Mouse (Mus musculus) midbrain, embryonic 11.5 days (tissue): Measurements from ENCODE around the gene Abca14. TPM values are rescaled to one million over a fixed set of nuclear protein-coding genes. Genes with fewer than 3 reads are reported as not detected.

Experiments used
- ATAC-seq: fragments of 200-750 bp; cut with Nextera tagmentation; 2 replicates; pipeline ENCODE4 v1.8.0; 2017; ENCODE audit warnings: moderate TSS enrichment, moderate library complexity; ENCODE audit not compliant: low FRiP score
- DNase-seq: peaks from one replicate; pipeline ENCODE4 v3.0.0; 2015; ENCODE audit warnings: low spot score; ENCODE audit errors: missing footprints
- H3K27ac ChIP-seq: fragments of 300-500 bp; sonication (generic); 2 replicates; pipeline ENCODE4 v1.5.1; 2014; ENCODE audit warnings: low read depth, low read length
- H3K27me3 ChIP-seq: fragments of 300-500 bp; sonication (generic); 2 replicates; pipeline ENCODE4 v1.6.1; 2014; ENCODE audit warnings: mild to moderate bottlenecking, low read length, moderate library complexity, mixed read lengths; ENCODE audit not compliant: control insufficient read depth, insufficient read depth
- H3K36me3 ChIP-seq: fragments of 300-500 bp; sonication (generic); 2 replicates; pipeline ENCODE4 v1.6.1; 2014; ENCODE audit warnings: mild to moderate bottlenecking, low read length, moderate library complexity, mixed read lengths; ENCODE audit not compliant: control insufficient read depth, insufficient read depth
- H3K4me1 ChIP-seq: fragments of 300-500 bp; sonication (generic); 2 replicates; pipeline ENCODE4 v1.6.1; 2014; ENCODE audit warnings: low read length; ENCODE audit not compliant: control insufficient read depth, insufficient read depth
- H3K4me2 ChIP-seq: fragments of 300-500 bp; sonication (generic); 2 replicates; pipeline ENCODE4 v1.6.1; 2014; ENCODE audit warnings: mild to moderate bottlenecking, moderate library complexity
- H3K4me3 ChIP-seq: fragments of 300-500 bp; sonication (generic); 2 replicates; pipeline ENCODE4 v1.5.1; 2014; ENCODE audit warnings: low read depth, low read length
- H3K9ac ChIP-seq: fragments of 300-500 bp; sonication (generic); 2 replicates; pipeline ENCODE4 v1.6.1; 2014; ENCODE audit warnings: low read length
- H3K9me3 ChIP-seq: fragments of 300-500 bp; sonication (generic); 2 replicates; pipeline ENCODE4 v1.6.1; 2016; ENCODE audit warnings: low read length; ENCODE audit not compliant: control insufficient read depth
- WGBS: fragments of 180-500 bp; shearing (Covaris S2); extraction: QIAGEN DNeasy Blood & Tissue Kit; methylation state at CpG from one replicate; pipeline ENCODE4 v1.1.7; 2014; 5-methylcytosine and 5-hydroxymethylcytosine counted together
- polyA plus RNA-seq: library from polyadenylated mRNA; unstranded; fragments of >200 nt; fragmentation: Nextera tagmentation; extraction: Ambion mirVana; gene quantifications from 2 replicates; pipeline ENCODE4 v1.2.1, GENCODE M21; 2014

Abca14 gene
- polyA plus RNA-seq, 1 experiment from 2014 or later = not detected

GRCm38 (mm10) chr7:120192816-120193215 is 10.9 kb upstream of the Abca14 start:
- Histone ChIP-seq H3K36me3 (no peaks in the 10 kb centered on the region), H3K9ac (no peak overlapping the region), H3K4me3 (no peak overlapping the region), H3K27ac (no peak overlapping the region), H3K9me3 (no peaks in the 10 kb centered on the region), H3K27me3 (no peaks in the 10 kb centered on the region), H3K4me2 (no peak overlapping the region), H3K4me1 (no peaks in the 10 kb centered on the region; the same call in 1 of the 2 replicates)
- ATAC-seq (no peak), DNase-seq (no peak)
- WGBS = 89% methylated on average over 6 of the region's 6 CpGs

- no peaks in the 10 kb centered on the region; the same call in 1 of the 2 replicates for H3K4me1 ChIP-seq
- DNase-seq = no peak
- H3K4me2 ChIP-seq = no peak overlapping the region
- no peak for ATAC-seq
- no peaks in the 10 kb centered on the region for H3K9me3 ChIP-seq
- H3K9ac ChIP-seq = no peak overlapping the region
- H3K36me3 ChIP-seq = no peaks in the 10 kb centered on the region
- no peak overlapping the region for H3K4me3 ChIP-seq
- H3K27ac ChIP-seq = no peak overlapping the region
- WGBS = 63% methylated on average over 4 of the region's 4 CpGs
- no peaks in the 10 kb centered on the region for H3K27me3 ChIP-seq
Observed at GRCm38 (mm10) chr7:120195207-120195606, 8.6 kb upstream of the Abca14 start.

DNA sequence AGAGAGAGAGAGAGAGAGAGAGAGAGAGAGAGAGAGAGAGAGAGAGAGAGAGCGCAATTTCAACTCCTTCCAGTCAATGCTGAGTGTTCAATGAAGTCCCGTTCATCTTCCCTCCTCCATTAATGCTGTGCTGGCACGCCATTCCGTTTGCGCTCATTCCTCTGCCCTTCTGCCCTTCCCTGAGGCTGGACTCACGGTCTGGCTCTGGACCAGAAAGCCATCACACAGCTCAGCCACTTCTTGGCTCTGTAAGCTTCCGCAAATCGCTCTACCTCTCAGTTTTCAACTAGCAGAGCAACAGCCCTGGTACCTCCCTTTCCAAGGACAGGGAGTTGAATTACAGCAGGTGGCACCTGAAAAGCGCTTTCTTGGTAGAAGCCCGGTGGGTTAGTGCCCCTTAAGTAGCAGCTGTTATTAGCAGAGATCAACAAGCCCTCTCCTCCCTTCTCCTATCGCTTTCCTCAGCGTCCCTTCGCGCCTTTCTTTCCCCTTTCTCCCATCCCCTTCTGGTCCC is 2.5 kb upstream of the Abca14 start:
- H3K9me3 ChIP-seq = no peaks in the 10 kb centered on the region
- H3K4me2 ChIP-seq = peak overlapping the region; percentile 39
- peaks cover 15% of the 10 kb centered on the region for H3K27me3 ChIP-seq
- no peak overlapping the region for H3K27ac ChIP-seq
- H3K9ac ChIP-seq = 0 out of 2 replicates have a peak overlapping the region, but pooled peaks have one; percentile 5
- 2% methylated on average over 14 of the region's 14 CpGs for WGBS
- H3K4me1 ChIP-seq = peaks cover 2% of the 10 kb centered on the region; the same call in 1 of the 2 replicates
- ATAC-seq = no peak
- H3K4me3 ChIP-seq = peak overlapping the region; percentile 23
- H3K36me3 ChIP-seq = no peaks in the 10 kb centered on the region
- DNase-seq = peak; percentile 90

GRCm38 (mm10) chr7:120201771-120202170 is 2.0 kb upstream of the Abca14 start, which contains the start of gene Crym:
TSS of gene Crym (minus strand) at chr7:120202111.
- Histone ChIP-seq H3K4me3 (peak within 1 kb of the TSS; percentile 23), H3K4me2 (peak within 1 kb of the TSS; percentile 39), H3K9me3 (no peaks in the 10 kb centered on the region), H3K9ac (0 out of 2 replicates have a peak within 1 kb of the TSS, but pooled peaks have one; percentile 5), H3K27me3 (peaks cover 15% of the 10 kb centered on the region), H3K36me3 (no peaks in the 10 kb centered on the region), H3K4me1 (peaks cover 2% of the 10 kb centered on the region; the same call in 1 of the 2 replicates), H3K27ac (no peak within 1 kb of the TSS)
- WGBS = 3% methylated on average over 26 of the region's 26 CpGs
- DNase-seq = peak; percentile 87
- ATAC-seq = no peak; the same call in 1 of the 2 replicates

DNA sequence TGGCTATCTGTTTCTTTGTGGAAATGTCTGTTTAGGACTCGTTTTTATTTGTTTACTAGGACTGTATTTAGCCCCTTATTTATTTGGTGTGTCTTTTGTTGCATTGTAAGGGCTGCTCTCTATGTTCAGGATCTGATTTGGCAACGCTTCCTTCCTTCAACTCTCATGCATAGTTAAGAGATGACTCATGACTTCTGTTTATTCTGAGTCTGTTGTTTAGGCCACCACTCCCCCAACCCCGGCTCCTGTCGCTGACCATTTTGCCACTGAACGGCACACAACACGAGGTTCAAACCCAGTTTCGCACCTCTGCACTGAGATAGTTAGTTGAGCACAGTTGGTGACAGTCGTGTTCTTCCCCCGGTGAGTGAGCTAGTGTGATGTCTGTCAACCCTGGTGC is 2.2 kb downstream of the Abca14 start:
- Histone ChIP-seq H3K4me2 (no peak overlapping the region), H3K27me3 (peaks cover 9% of the 10 kb centered on the region), H3K4me3 (no peak overlapping the region), H3K27ac (no peak overlapping the region), H3K9ac (no peak overlapping the region), H3K9me3 (no peaks in the 10 kb centered on the region), H3K4me1 (peaks cover 2% of the 10 kb centered on the region; the same call in 1 of the 2 replicates), H3K36me3 (no peaks in the 10 kb centered on the region)
- DNase-seq (no peak), ATAC-seq (no peak)
- 77% methylated on average over 9 of the region's 9 CpGs for WGBS

GRCm38 (mm10) chr7:120228541-120228940 is 24.8 kb downstream of the Abca14 start:
- H3K4me1 ChIP-seq = no peaks in the 10 kb centered on the region
- H3K4me3 ChIP-seq = no peak overlapping the region
- no peak overlapping the region for H3K4me2 ChIP-seq
- H3K27me3 ChIP-seq = no peaks in the 10 kb centered on the region
- no peaks in the 10 kb centered on the region for H3K36me3 ChIP-seq
- H3K9ac ChIP-seq = no peak overlapping the region
- ATAC-seq = no peak
- H3K27ac ChIP-seq = no peak overlapping the region
- no peaks in the 10 kb centered on the region for H3K9me3 ChIP-seq
- DNase-seq = no peak

DNA sequence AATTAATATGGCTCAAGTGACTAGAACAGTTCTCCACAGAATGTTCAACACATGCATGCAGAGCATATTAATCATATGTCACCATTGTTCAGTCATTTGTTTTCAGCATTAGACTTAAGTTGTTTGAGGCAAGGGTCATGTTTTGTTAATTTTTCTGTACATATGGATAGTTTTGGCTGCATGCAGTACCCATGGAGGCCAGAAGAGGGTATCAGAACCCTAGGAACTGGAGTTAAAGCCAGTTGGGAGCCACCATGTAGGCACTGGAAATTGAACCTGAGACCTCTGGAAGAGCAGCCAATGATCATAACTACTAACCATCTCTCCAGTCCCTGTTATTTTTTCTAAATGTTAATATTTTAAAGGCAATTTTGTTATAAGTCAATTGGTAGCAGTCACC is 37.3 kb downstream of the Abca14 start:
- no peaks in the 10 kb centered on the region for H3K27me3 ChIP-seq
- DNase-seq (no peak), ATAC-seq (no peak)
- no peaks in the 10 kb centered on the region for H3K4me1 ChIP-seq
- no peak overlapping the region for H3K4me3 ChIP-seq
- no peak overlapping the region for H3K27ac ChIP-seq
- no peak overlapping the region for H3K4me2 ChIP-seq
- H3K9me3 ChIP-seq = no peaks in the 10 kb centered on the region
- no peak overlapping the region for H3K9ac ChIP-seq
- no peaks in the 10 kb centered on the region for H3K36me3 ChIP-seq

- 82% methylated on average over 7 of the region's 7 CpGs for WGBS
- H3K27ac ChIP-seq = no peak overlapping the region
Observed at GRCm38 (mm10) chr7:120271135-120271991, 67.6 kb downstream of the Abca14 start.

DNA sequence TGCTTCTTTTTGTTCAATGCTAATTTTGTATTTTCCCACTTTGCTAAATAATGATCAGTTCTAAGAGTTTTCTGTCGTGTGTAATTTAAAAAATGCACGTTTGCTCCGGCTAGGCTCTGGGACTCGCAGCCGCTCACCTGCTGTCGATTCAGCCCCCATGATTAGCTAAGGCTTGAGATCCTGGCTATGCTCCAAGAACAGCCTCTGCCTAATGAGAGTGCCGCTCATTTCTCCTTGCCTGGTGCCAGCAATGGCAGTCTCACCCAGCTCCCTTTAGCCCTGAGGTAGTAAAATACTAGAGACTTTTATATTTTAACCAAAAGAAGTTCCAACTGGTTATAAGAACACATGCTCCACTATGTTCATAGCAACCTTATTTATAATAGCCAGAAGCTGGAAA is 68.3 kb downstream of the Abca14 start:
- DNase-seq = no peak
- no peak overlapping the region for H3K4me3 ChIP-seq
- no peak overlapping the region for H3K27ac ChIP-seq
- WGBS = 91% methylated on average over 7 of the region's 7 CpGs
- H3K4me1 ChIP-seq = no peaks in the 10 kb centered on the region
- no peak for ATAC-seq
- H3K9me3 ChIP-seq = no peaks in the 10 kb centered on the region
- no peaks in the 10 kb centered on the region for H3K27me3 ChIP-seq
- no peak overlapping the region for H3K9ac ChIP-seq
- H3K36me3 ChIP-seq = no peaks in the 10 kb centered on the region
- H3K4me2 ChIP-seq = no peak overlapping the region

More at GRCm38 (mm10) chr7:120271135-120271991, 67.6 kb downstream of the Abca14 start:
- H3K9ac ChIP-seq = no peak overlapping the region
- DNase-seq = no peak
- no peaks in the 10 kb centered on the region for H3K36me3 ChIP-seq
- H3K27me3 ChIP-seq = no peaks in the 10 kb centered on the region
- H3K4me2 ChIP-seq = no peak overlapping the region
- no peak overlapping the region for H3K4me3 ChIP-seq
- no peaks in the 10 kb centered on the region for H3K4me1 ChIP-seq
- ATAC-seq = no peak
- H3K9me3 ChIP-seq = no peaks in the 10 kb centered on the region
